Mouse (Mus musculus): ENCODE data around the gene Bicc1.

Bicc1 gene

GRCm38 (mm10) chr10:71159676-71160235, at the start of gene Bicc1:
Gene Bicc1 (minus strand): TSS chr10:71159700.
- DNase-seq (ENCODE audit: low read depth, low spot score) = no peak

- DNase-seq (ENCODE audit: low read depth, low spot score) = no peak
These were observed 42.0 kb upstream of the Bicc1 start for GRCm38 (mm10) chr10:71201512-71201911.

GRCm38 (mm10) chr10:71200964-71201363, 41.5 kb upstream of the Bicc1 start:
- DNase-seq (ENCODE audit: low read depth, low spot score) = no peak

GRCm38 (mm10) chr10:71198676-71199075, 39.2 kb upstream of the Bicc1 start:
- DNase-seq (ENCODE audit: low read depth, low spot score) = no peak

GRCm38 (mm10) chr10:71197036-71197785, 37.7 kb upstream of the Bicc1 start:
- DNase-seq (ENCODE audit: low read depth, low spot score) = no peak

- no peak for DNase-seq (ENCODE audit: low read depth, low spot score)
These were observed 36.0 kb upstream of the Bicc1 start for GRCm38 (mm10) chr10:71195501-71195900.

- DNase-seq (ENCODE audit: low read depth, low spot score) = no peak
These were observed 35.2 kb upstream of the Bicc1 start for GRCm38 (mm10) chr10:71194713-71195112.

GRCm38 (mm10) chr10:71193319-71193718, 33.8 kb upstream of the Bicc1 start:
- DNase-seq (ENCODE audit: low read depth, low spot score) = no peak

GRCm38 (mm10) chr10:71192886-71193285, 33.4 kb upstream of the Bicc1 start:
- no peak for DNase-seq (ENCODE audit: low read depth, low spot score)

GRCm38 (mm10) chr10:71188681-71189080, 29.2 kb upstream of the Bicc1 start:
- no peak for DNase-seq (ENCODE audit: low read depth, low spot score)

- no peak for DNase-seq (ENCODE audit: low read depth, low spot score)
These were observed 25.6 kb upstream of the Bicc1 start for GRCm38 (mm10) chr10:71185059-71185458.

GRCm38 (mm10) chr10:71183339-71184031, 24.0 kb upstream of the Bicc1 start:
- no peak for DNase-seq (ENCODE audit: low read depth, low spot score)

GRCm38 (mm10) chr10:71181931-71182330, 22.4 kb upstream of the Bicc1 start:
- no peak for DNase-seq (ENCODE audit: low read depth, low spot score)

GRCm38 (mm10) chr10:71181091-71181490, 21.6 kb upstream of the Bicc1 start:
- no peak for DNase-seq (ENCODE audit: low read depth, low spot score)

- DNase-seq (ENCODE audit: low read depth, low spot score) = no peak
These were observed 20.6 kb upstream of the Bicc1 start for GRCm38 (mm10) chr10:71180057-71180456.

GRCm38 (mm10) chr10:71177201-71177600, 17.7 kb upstream of the Bicc1 start:
- no peak for DNase-seq (ENCODE audit: low read depth, low spot score)

- DNase-seq (ENCODE audit: low read depth, low spot score) = no peak
These were observed 16.8 kb upstream of the Bicc1 start for GRCm38 (mm10) chr10:71176341-71176740.

GRCm38 (mm10) chr10:71175280-71175679, 15.8 kb upstream of the Bicc1 start:
- no peak for DNase-seq (ENCODE audit: low read depth, low spot score)

GRCm38 (mm10) chr10:71171414-71171813, 11.9 kb upstream of the Bicc1 start:
- DNase-seq (ENCODE audit: low read depth, low spot score) = no peak

- no peak for DNase-seq (ENCODE audit: low read depth, low spot score)
These were observed 11.3 kb upstream of the Bicc1 start for GRCm38 (mm10) chr10:71170771-71171170.

- no peak for DNase-seq (ENCODE audit: low read depth, low spot score)
These were observed 10.3 kb upstream of the Bicc1 start for GRCm38 (mm10) chr10:71169811-71170210.

GRCm38 (mm10) chr10:71169171-71169570, 9.7 kb upstream of the Bicc1 start:
- DNase-seq (ENCODE audit: low read depth, low spot score) = no peak

GRCm38 (mm10) chr10:71160449-71160848, 949 bp upstream of the Bicc1 start:
- no peak for DNase-seq (ENCODE audit: low read depth, low spot score)
